Mouse (Mus musculus) C3H10T1/2 (cell line): Measurements from ENCODE around the gene Maoa. TPM values are rescaled to one million over a fixed set of nuclear protein-coding genes. Genes with fewer than 3 reads are reported as not detected.

Experiments
- polyA plus RNA-seq, 2 experiments: library from polyadenylated mRNA; unstranded; fragments of >200 nt; fragmentation: generic; extraction: Trizol; gene quantifications; one replicate each; pipeline ENCODE4 v1.2.1; 2012; ENCODE audit warnings: missing spikeins in 2 of 2

Gene Maoa
- polyA plus RNA-seq = 10 to 100 TPM in 1 of 2 experiments, 1 to 10 TPM in 1; 4.9 to 26.0 TPM

DNA sequence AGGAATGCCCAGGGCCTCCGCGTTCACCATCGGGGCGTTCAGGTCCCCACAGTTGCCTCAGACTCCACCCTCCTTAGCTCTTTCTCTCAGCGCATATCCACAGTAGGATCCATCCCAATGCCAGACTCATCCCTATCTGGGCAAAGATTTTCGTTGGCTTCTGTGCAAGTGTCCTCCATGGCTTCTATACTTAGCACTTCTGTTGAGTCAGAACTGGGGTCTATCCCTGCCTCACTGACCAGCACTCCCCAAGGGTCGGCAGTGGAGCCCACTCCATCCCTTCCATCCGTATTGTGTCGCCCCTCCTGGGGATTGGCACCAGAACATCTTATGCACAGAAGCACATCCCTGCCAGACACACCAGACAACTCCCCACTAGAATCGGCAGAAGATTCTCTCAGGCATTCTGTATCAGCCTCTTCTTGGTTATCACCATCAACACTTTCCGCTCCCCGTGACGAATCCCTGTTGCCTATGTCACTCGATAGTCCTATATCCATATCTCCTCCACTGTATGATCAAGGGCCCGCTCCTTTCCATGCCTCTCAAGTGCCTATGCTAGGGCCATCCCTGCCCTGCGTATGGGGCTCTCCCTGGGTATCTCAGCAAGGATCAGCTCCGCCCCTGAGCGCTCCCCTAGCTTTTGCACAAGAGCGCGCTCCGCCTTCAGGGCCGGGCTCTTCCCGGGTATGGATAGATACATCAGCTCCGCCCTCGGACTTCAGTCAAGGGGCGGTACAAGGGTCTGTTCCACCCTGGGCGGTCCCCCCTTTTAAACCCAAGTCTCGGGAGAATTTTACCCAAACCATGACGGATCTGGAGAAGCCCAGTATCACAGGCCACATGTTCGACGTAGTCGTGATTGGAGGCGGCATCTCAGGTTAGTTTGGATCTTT, at the start of gene Maoa:
TSS of gene Maoa (plus strand) at position 665 of the 896 bp plus-strand sequence.

Other genes starting within 250 kb of the Maoa start
- gene Cypt1, start 96.8 kb upstream of the Maoa start, polyA plus RNA-seq = not detected
- gene Maob, start 197.7 kb downstream of the Maoa start, polyA plus RNA-seq = under 1 TPM in 1 of 2 experiments, not detected in 1; 0.34 TPM